Mouse (Mus musculus) left cerebral cortex, adult 8-10 months (tissue): ENCODE measurements around the gene Fgfr1op2. TPM values are rescaled to one million over a fixed set of nuclear protein-coding genes. Genes with fewer than 3 reads are reported as not detected.

Experiments
- DNase-seq, 2 experiments: peaks; one replicate each; pipeline ENCODE4 v3.0.0; 2022; ENCODE audit warnings: low spot score in 2 of 2
- total RNA-seq, 4 experiments: library from RNA; stranded (reverse); gene quantifications; 2 replicates each; pipeline ENCODE4 v1.2.4; 2022

The Fgfr1op2 gene
- total RNA-seq, 4 experiments from 2014 or later: 92.6 to 96.2 (median 94.2) TPM

- DNase-seq: no peak
Observed at GRCm38 (mm10) chr6:146602601-146603000, 25.6 kb downstream of the Fgfr1op2 start.

- no peak for DNase-seq
Observed at GRCm38 (mm10) chr6:146603651-146604050, 26.6 kb downstream of the Fgfr1op2 start.

GRCm38 (mm10) chr6:146611385-146611784, 34.4 kb downstream of the Fgfr1op2 start:
- no peak for DNase-seq

- DNase-seq: no peak
Observed at GRCm38 (mm10) chr6:146611897-146612296, 34.9 kb downstream of the Fgfr1op2 start.

- DNase-seq: no peak
Observed at GRCm38 (mm10) chr6:146612736-146613135, 35.7 kb downstream of the Fgfr1op2 start.

- no peak for DNase-seq
Observed at GRCm38 (mm10) chr6:146613907-146614306, 36.9 kb downstream of the Fgfr1op2 start.

GRCm38 (mm10) chr6:146614541-146614940, 37.5 kb downstream of the Fgfr1op2 start:
- no peak for DNase-seq

- DNase-seq: no peak
Observed at GRCm38 (mm10) chr6:146615891-146616290, 38.9 kb downstream of the Fgfr1op2 start.

- DNase-seq: no peak
Observed at GRCm38 (mm10) chr6:146616670-146617069, 39.7 kb downstream of the Fgfr1op2 start.

GRCm38 (mm10) chr6:146628123-146628522, 51.1 kb downstream of the Fgfr1op2 start:
- no peak for DNase-seq

- DNase-seq: no peak
Observed at GRCm38 (mm10) chr6:146629781-146630756, 53.1 kb downstream of the Fgfr1op2 start.

GRCm38 (mm10) chr6:146630961-146631360, 54.0 kb downstream of the Fgfr1op2 start:
- DNase-seq: no peak

- no peak for DNase-seq
Observed at GRCm38 (mm10) chr6:146631847-146632246, 54.8 kb downstream of the Fgfr1op2 start.

GRCm38 (mm10) chr6:146632403-146632802, 55.4 kb downstream of the Fgfr1op2 start:
- DNase-seq: no peak

GRCm38 (mm10) chr6:146633097-146633496, 56.1 kb downstream of the Fgfr1op2 start:
- DNase-seq: no peak

GRCm38 (mm10) chr6:146633629-146634014, 56.6 kb downstream of the Fgfr1op2 start:
- peak in 1 of 2 experiments; percentile 43 for DNase-seq

- peak; percentile 54 to 63 for DNase-seq
Observed at GRCm38 (mm10) chr6:146634015-146634722, 57.2 kb downstream of the Fgfr1op2 start.

GRCm38 (mm10) chr6:146634759-146635606, 58.0 kb downstream of the Fgfr1op2 start:
- DNase-seq: no peak

GRCm38 (mm10) chr6:146636482-146636881, 59.5 kb downstream of the Fgfr1op2 start:
- DNase-seq: no peak

GRCm38 (mm10) chr6:146640068-146640965, 63.3 kb downstream of the Fgfr1op2 start:
- DNase-seq: no peak
